Mouse (Mus musculus): ENCODE data around the gene Atp11a. TPM values are rescaled to one million over a fixed set of nuclear protein-coding genes. Genes with fewer than 3 reads are reported as not detected.

Atp11a gene
- polyA plus RNA-seq, 1 experiment from 2014 or later: 15.3 TPM

DNA sequence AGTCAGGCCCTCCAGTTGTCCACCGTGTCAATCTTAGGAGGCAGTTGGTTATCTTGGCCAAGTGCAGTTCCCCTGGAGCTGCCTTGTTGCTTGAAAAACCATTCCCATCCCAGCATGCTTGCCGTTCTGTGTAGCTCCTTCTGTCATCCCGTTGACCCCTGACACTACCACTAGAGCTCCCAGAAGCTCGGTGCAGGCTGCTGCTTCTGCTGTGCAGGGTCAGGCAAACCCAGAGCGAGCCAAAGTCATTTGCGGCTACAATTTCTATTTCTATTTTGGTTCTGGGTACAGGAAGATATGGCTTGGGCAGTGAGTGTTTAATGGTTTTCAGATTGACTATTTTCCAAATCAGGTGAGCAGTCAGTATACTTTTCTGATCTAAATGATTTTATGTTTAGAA, 43.0 kb downstream of the Atp11a start:
- Histone ChIP-seq H3K9ac (no peak overlapping the region), H3K9me3 (replicated peaks) (no peaks in the 10 kb centered on the region), H3K27me3 (no peaks in the 10 kb centered on the region), H3K4me1 (peaks cover 27% of the 10 kb centered on the region), H3K36me3 (no peaks in the 10 kb centered on the region), H3K4me3 (no peak overlapping the region), H3K4me2 (replicated peaks) (no peak overlapping the region), H3K27ac (no peak overlapping the region)
- WGBS: 47% methylated on average over 6 of the region's 6 CpGs
- no peak for ATAC-seq (ENCODE audit: low FRiP score)

DNA sequence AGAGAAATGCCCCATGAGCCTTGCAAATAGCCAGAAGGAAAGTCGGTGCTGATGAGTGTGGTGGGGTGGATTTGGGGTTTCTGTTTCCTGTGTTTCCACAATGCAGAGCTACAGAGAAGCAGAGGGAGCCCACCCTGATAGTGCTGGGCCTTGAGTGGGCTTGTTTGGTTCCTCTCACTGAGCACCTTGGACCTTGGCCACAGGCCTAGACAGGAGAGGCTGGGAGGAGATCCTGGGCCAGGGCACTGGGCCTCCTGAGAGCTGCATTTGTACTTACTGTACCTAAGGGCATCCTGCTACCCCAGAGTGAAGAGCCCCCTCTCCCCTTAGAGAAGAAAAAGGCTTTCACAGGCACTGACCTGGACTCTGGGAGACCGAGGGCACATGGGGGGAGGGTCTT, 43.4 kb downstream of the Atp11a start:
- Histone ChIP-seq H3K4me1 (peaks cover 27% of the 10 kb centered on the region), H3K9ac (no peak overlapping the region), H3K27me3 (no peaks in the 10 kb centered on the region), H3K36me3 (no peaks in the 10 kb centered on the region), H3K9me3 (replicated peaks) (no peaks in the 10 kb centered on the region), H3K4me3 (no peak overlapping the region), H3K4me2 (replicated peaks) (no peak overlapping the region), H3K27ac (no peak overlapping the region)
- ATAC-seq (ENCODE audit: low FRiP score): no peak
- WGBS: 77% methylated on average over 2 of the region's 2 CpGs

DNA sequence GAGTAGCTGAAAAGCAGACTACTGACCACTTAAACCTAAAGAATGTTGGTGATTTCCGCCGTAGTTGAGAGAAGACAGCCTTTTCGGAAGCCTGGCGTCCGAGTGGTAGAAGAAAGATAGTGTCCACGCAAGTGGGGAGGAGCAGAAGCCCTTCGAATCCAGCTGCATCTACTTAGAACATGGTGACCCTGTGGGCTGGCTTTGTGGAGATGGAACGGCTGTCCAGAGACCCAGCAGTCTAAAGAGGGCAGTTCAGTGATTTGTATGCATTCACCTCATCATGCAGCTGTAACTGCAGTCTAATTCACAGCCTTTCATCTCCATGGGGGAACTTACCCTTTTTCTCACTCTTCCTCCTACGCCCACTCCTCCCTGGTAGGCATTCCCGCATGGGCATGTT, 44.8 kb downstream of the Atp11a start:
- H3K36me3 ChIP-seq: no peaks in the 10 kb centered on the region
- H3K9ac ChIP-seq: no peak overlapping the region
- H3K4me1 ChIP-seq: peaks cover 38% of the 10 kb centered on the region
- no peak overlapping the region for H3K4me2 ChIP-seq (replicated peaks)
- H3K9me3 ChIP-seq (replicated peaks): no peaks in the 10 kb centered on the region
- H3K27ac ChIP-seq: no peak overlapping the region
- 77% methylated on average over 10 of the region's 10 CpGs for WGBS
- no peak for ATAC-seq (ENCODE audit: low FRiP score)
- no peaks in the 10 kb centered on the region for H3K27me3 ChIP-seq
- no peak overlapping the region for H3K4me3 ChIP-seq

DNA sequence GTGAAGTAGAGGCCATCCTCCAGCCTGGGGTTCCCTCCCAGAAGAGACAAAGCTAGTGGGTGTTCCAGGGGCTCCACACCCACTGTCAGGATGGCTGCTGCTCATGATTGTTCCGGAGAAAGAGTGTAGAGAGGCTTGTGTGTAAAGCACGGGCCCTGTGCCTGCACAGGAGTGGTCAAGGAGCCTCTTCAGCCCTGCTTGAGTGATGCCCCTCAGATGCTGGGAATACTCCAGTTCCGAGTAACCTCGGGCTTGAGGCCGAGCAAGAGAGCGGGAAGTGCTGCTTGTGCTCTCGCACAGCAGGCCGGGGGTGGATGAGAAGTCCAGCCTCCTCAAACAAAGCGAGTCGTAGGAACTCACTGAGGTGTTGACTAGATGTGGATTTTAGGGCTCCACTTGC, 46.3 kb downstream of the Atp11a start:
- Histone ChIP-seq H3K36me3 (no peaks in the 10 kb centered on the region), H3K4me1 (peaks cover 42% of the 10 kb centered on the region), H3K27me3 (no peaks in the 10 kb centered on the region), H3K4me3 (no peak overlapping the region), H3K4me2 (replicated peaks) (no peak overlapping the region), H3K9me3 (replicated peaks) (no peaks in the 10 kb centered on the region), H3K9ac (no peak overlapping the region), H3K27ac (no peak overlapping the region)
- no peak for ATAC-seq (ENCODE audit: low FRiP score)
- 85% methylated on average over 10 of the region's 10 CpGs for WGBS

DNA sequence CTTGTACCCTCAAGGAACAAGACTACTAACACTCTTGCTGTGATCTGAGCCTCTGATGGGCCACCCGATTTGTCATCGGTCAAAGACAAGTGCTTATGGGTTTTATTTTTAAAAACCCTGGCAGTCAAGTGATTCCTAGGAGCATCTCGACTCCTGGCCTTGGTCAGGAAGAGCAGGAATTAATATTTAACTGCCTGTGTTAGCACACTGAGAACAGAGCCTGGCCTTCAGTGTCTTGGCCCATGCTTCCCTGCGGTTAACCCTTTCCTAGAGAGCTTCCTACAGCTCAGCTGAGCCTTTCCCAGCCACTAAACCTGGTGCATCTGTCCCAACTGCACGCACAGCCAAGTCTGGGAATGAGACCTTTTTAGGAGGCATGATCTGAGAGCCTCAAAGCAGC, 48.1 kb downstream of the Atp11a start:
- H3K4me1 ChIP-seq: peaks cover 39% of the 10 kb centered on the region
- 77% methylated on average over 5 of the region's 5 CpGs for WGBS
- H3K9ac ChIP-seq: no peak overlapping the region

DNA sequence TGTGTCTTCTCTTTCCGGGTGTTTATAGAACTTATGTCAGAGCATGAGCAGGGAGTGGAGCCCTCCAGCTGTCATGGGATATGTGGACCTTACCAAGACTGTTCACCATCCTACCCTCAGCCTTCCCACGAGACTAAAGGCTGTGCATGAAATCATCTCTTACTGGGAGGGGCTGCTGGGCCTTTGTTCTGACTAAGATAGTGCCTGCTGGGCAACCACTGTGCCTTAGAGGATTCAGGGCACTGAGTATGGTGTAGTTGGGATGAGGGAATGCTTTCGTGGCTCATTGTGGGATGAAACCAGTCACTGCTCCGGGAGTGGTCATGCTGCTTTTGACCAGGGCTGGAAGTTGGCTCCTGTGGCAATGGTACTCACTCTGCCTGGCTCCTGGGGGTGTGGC, 48.8 kb downstream of the Atp11a start:
- H3K4me3 ChIP-seq: no peak overlapping the region
- no peaks in the 10 kb centered on the region for H3K27me3 ChIP-seq
- peaks cover 33% of the 10 kb centered on the region for H3K4me1 ChIP-seq
- WGBS: 64% methylated on average over 4 of the region's 4 CpGs
- H3K27ac ChIP-seq: no peak overlapping the region
- no peak overlapping the region for H3K9ac ChIP-seq
- H3K4me2 ChIP-seq (replicated peaks): no peak overlapping the region
- no peaks in the 10 kb centered on the region for H3K36me3 ChIP-seq
- ATAC-seq (ENCODE audit: low FRiP score): no peak
- H3K9me3 ChIP-seq (replicated peaks): no peaks in the 10 kb centered on the region

More for the DNA sequence above, 48.1 kb downstream of the Atp11a start:
- ATAC-seq (ENCODE audit: low FRiP score): no peak
- Histone ChIP-seq H3K4me2 (replicated peaks) (no peak overlapping the region), H3K36me3 (no peaks in the 10 kb centered on the region), H3K9me3 (replicated peaks) (no peaks in the 10 kb centered on the region), H3K27ac (no peak overlapping the region), H3K27me3 (no peaks in the 10 kb centered on the region), H3K4me3 (no peak overlapping the region)

DNA sequence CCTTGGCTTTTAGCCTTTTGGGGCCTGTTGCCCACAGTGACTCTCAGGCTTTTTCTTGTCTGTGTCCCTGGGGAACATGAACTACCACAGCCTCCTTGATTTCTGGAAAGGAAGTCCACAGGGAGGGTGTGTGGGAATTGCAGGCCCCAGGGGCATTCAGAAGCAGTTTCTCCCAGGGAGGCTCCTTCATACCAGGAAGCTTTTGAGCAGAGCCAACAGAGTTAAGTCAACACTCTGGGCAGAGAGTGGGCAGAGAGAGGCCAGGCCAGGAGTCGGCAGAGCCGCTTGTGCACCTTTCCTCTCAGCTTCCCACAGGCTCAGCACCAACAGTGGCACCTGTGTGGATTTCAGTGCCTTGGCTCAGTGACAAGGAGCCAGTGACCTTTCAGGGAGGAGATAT, 51.2 kb downstream of the Atp11a start:
- ATAC-seq (ENCODE audit: low FRiP score): no peak
- Histone ChIP-seq H3K27ac (no peak overlapping the region), H3K9ac (no peak overlapping the region), H3K9me3 (replicated peaks) (no peaks in the 10 kb centered on the region), H3K4me3 (no peak overlapping the region), H3K27me3 (no peaks in the 10 kb centered on the region), H3K4me2 (replicated peaks) (no peak overlapping the region), H3K36me3 (peaks cover 12% of the 10 kb centered on the region; the same call in 1 of the 2 replicates), H3K4me1 (peaks cover 22% of the 10 kb centered on the region)
- WGBS: 90% methylated on average over 2 of the region's 2 CpGs

DNA sequence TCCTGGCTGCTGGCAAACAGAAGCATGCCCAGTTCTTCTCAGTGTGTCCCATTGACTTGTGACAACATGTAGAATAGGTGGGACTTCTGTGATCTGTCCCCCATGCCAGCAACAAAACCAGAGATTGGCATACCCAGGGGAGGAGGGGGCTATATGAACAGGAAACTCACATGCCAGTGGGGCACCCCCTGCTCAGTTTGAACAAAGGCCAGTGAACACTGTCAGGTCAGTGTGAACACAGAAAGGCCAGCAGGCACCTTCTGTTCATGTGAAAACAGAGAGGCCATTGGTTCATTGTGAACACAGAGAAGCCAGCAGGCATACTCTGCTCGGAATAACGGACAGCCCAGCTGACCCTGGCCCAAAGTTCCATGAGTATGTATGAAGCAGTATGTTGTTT, 52.7 kb downstream of the Atp11a start:
- Histone ChIP-seq H3K4me2 (replicated peaks) (no peak overlapping the region), H3K4me3 (no peak overlapping the region), H3K9me3 (replicated peaks) (no peaks in the 10 kb centered on the region), H3K4me1 (peaks cover 22% of the 10 kb centered on the region), H3K9ac (no peak overlapping the region), H3K27me3 (no peaks in the 10 kb centered on the region), H3K27ac (no peak overlapping the region), H3K36me3 (peaks cover 13% of the 10 kb centered on the region; the same call in 1 of the 2 replicates)
- 53% methylated on average over 2 of the region's 2 CpGs for WGBS
- ATAC-seq (ENCODE audit: low FRiP score): no peak

DNA sequence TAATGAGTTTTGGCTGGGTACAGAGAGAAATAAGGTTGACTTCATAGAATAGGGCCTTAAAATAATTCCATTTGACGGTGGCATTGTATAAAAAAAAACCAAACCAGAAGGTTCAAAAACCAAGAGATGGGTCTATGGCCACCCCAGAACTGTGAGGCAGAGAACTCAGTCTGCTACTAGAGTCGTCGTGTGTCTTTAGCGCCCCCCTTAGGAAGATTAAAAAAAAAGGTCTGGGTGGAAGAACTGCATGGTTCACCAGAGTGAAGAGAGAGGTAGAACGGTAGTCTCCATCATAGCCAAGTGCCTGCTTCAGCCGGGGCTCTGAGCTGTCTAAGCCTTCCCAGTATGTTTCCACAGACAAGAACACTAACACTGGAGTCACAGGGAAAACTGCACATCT, 54.4 kb downstream of the Atp11a start:
- Histone ChIP-seq H3K9ac (no peak overlapping the region), H3K4me2 (replicated peaks) (no peak overlapping the region), H3K27ac (no peak overlapping the region), H3K4me1 (peaks cover 14% of the 10 kb centered on the region), H3K36me3 (peaks cover 13% of the 10 kb centered on the region; the same call in 1 of the 2 replicates), H3K27me3 (no peaks in the 10 kb centered on the region), H3K9me3 (replicated peaks) (no peaks in the 10 kb centered on the region), H3K4me3 (no peak overlapping the region)
- ATAC-seq (ENCODE audit: low FRiP score): no peak
- WGBS: 54% methylated on average over 6 of the region's 6 CpGs

DNA sequence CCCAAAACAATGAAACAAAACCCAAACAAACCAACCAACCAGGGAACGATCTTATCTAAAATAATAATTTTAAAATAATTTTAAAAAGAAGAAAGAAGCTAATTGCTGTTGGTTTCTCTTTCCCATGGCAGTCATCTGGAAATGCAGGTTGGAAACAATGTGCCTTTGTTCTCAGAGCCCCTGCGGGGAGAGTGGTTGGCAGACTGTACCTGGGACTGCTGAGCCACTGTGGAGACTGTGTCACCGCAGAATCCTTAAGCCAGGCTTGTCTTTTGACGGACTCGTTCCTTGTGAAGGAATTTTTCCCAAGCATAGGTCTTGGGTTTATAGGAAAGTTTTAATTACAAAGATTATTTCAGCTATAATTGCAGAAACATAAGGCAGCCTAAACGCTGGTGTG, 59.6 kb downstream of the Atp11a start:
- 74% methylated on average over 6 of the region's 6 CpGs for WGBS
- H3K9ac ChIP-seq: no peak overlapping the region
- no peaks in the 10 kb centered on the region for H3K9me3 ChIP-seq (replicated peaks)
- ATAC-seq (ENCODE audit: low FRiP score): no peak
- no peak overlapping the region for H3K27ac ChIP-seq
- peaks cover 24% of the 10 kb centered on the region; the same call in 1 of the 2 replicates for H3K36me3 ChIP-seq
- no peak overlapping the region for H3K4me2 ChIP-seq (replicated peaks)
- H3K4me3 ChIP-seq: no peak overlapping the region
- H3K4me1 ChIP-seq: no peaks in the 10 kb centered on the region
- no peaks in the 10 kb centered on the region for H3K27me3 ChIP-seq

DNA sequence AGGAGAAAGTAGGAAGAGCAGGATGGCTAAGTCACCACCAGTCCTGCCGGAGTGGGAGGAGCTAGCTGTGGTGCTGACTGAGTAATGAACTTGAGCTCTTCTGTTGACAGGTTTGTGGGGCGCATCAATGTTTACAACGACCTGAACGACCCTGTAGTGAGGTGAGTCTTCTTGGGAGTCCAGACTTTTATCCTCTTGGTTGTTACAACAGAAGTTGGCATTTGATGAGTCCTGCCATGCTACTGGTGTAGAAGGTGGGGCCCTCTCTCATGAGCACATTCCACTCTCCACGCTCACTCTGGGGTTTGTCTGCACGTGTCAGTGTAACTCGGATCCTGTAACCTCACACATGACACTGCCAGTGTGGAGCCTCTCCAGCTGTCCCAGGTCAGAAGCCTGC, 66.1 kb downstream of the Atp11a start:
- Histone ChIP-seq H3K9me3 (replicated peaks) (no peaks in the 10 kb centered on the region), H3K27ac (no peak overlapping the region), H3K9ac (no peak overlapping the region), H3K27me3 (no peaks in the 10 kb centered on the region), H3K36me3 (peaks cover 41% of the 10 kb centered on the region), H3K4me1 (peaks cover 11% of the 10 kb centered on the region), H3K4me3 (no peak overlapping the region), H3K4me2 (replicated peaks) (no peak overlapping the region)
- no peak for ATAC-seq (ENCODE audit: low FRiP score)
- 84% methylated on average over 7 of the region's 7 CpGs for WGBS

DNA sequence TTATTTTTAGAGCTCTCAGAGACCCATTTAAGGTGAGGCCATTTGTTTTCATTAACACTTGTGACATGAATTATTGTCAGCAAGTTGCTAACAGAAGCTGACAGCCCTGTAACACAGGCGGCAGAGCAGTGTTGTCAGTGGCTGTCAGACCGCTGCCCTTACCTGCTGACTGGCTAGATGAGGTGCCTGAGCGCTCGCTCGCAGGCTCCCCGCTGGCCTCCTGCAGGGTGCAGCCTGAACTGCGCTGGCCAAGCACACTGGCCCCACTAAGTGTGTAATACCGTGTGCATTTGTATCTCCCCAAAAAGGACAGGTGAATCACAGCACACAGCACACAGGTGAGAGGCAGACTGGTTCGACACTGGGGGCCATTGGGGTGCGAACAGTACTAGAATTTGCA, 67.7 kb downstream of the Atp11a start:
- H3K4me2 ChIP-seq (replicated peaks): no peak overlapping the region
- H3K36me3 ChIP-seq: peaks cover 51% of the 10 kb centered on the region
- H3K4me1 ChIP-seq: peaks cover 22% of the 10 kb centered on the region
- no peak overlapping the region for H3K9ac ChIP-seq
- ATAC-seq (ENCODE audit: low FRiP score): no peak
- no peaks in the 10 kb centered on the region for H3K27me3 ChIP-seq
- 55% methylated on average over 10 of the region's 10 CpGs for WGBS
- no peak overlapping the region for H3K27ac ChIP-seq
- H3K4me3 ChIP-seq: no peak overlapping the region
- no peaks in the 10 kb centered on the region for H3K9me3 ChIP-seq (replicated peaks)

DNA sequence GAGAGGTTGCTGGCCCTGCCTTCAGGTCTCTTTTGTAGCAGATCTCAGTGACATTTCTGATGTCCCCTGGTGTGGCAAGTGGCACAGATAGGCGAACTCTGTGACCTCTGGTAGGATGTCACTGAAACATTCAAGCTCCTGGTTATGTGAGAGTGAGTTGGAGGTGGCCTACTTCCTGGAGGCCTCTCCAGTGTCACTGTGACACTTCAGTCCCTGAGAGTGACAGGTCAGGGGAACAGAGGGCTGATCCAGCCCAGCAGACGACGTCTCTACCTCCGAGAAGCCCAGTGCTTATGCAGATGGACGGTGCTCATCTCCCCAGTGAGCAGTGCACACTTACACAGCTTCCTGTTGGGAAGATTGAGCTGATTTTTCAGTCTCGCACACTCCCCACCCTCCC, 68.4 kb downstream of the Atp11a start:
- H3K4me1 ChIP-seq: peaks cover 26% of the 10 kb centered on the region
- H3K9ac ChIP-seq: no peak overlapping the region
- H3K4me2 ChIP-seq (replicated peaks): no peak overlapping the region
- no peak overlapping the region for H3K4me3 ChIP-seq
- 55% methylated on average over 6 of the region's 6 CpGs for WGBS
- H3K36me3 ChIP-seq: peaks cover 53% of the 10 kb centered on the region
- no peaks in the 10 kb centered on the region for H3K27me3 ChIP-seq
- H3K27ac ChIP-seq: no peak overlapping the region
- ATAC-seq (ENCODE audit: low FRiP score): no peak
- no peaks in the 10 kb centered on the region for H3K9me3 ChIP-seq (replicated peaks)
